Mouse (Mus musculus) limb, embryonic 11.5 days (tissue): ENCODE results near the gene Tpm3. TPM values are rescaled to one million over a fixed set of nuclear protein-coding genes. Genes with fewer than 3 reads are reported as not detected.
A peak's percentile ranks its signal among the peaks of the same experiment; 100 is the strongest.

Source experiments
- ATAC-seq: fragments of 200-750 bp; cut with Nextera tagmentation; 2 replicates; pipeline ENCODE4 v1.8.0; 2017; ENCODE audit warnings: low read depth; ENCODE audit not compliant: insufficient number of reproducible peaks, low FRiP score, low TSS enrichment
- DNase-seq: peaks from one replicate; pipeline ENCODE4 v3.0.0-alpha.2; 2015; ENCODE audit warnings: low spot score
- H3K27ac ChIP-seq: fragments of 300-500 bp; sonication (generic); replicated peaks from 2 replicates; pipeline ENCODE4 v1.5.1; 2014; ENCODE audit warnings: low read depth, mild to moderate bottlenecking, low read length
- H3K27me3 ChIP-seq: fragments of 300-500 bp; sonication (generic); 2 replicates; pipeline ENCODE4 v1.6.1; 2014; ENCODE audit warnings: mild to moderate bottlenecking, low read length, mixed read lengths; ENCODE audit not compliant: control insufficient read depth, insufficient read depth
- H3K36me3 ChIP-seq: fragments of 300-500 bp; sonication (generic); 2 replicates; pipeline ENCODE4 v1.6.1; 2014; ENCODE audit warnings: mild to moderate bottlenecking, low read length, moderate library complexity, mixed read lengths; ENCODE audit not compliant: control insufficient read depth, insufficient read depth
- H3K4me1 ChIP-seq: fragments of 300-500 bp; sonication (generic); 2 replicates; pipeline ENCODE4 v1.6.1; 2014; ENCODE audit warnings: low read length, mixed read lengths; ENCODE audit not compliant: control insufficient read depth, insufficient read depth
- H3K4me2 ChIP-seq: fragments of 300-500 bp; sonication (generic); 2 replicates; pipeline ENCODE4 v1.6.1; 2014; ENCODE audit warnings: low read depth, mild to moderate bottlenecking, moderate library complexity; ENCODE audit not compliant: severe bottlenecking
- H3K4me3 ChIP-seq: fragments of 300-500 bp; sonication (generic); 2 replicates; pipeline ENCODE4 v1.5.1; 2014; ENCODE audit warnings: low read depth, low read length
- H3K9ac ChIP-seq: fragments of 300-500 bp; sonication (generic); 2 replicates; pipeline ENCODE4 v1.6.1; 2014; ENCODE audit warnings: mild to moderate bottlenecking, low read length
- H3K9me3 ChIP-seq: fragments of 300-500 bp; sonication (generic); 2 replicates; pipeline ENCODE4 v1.6.1; 2016; ENCODE audit warnings: low read length; ENCODE audit not compliant: control insufficient read depth
- WGBS: fragments of 180-500 bp; shearing (Covaris S2); extraction: QIAGEN DNeasy Blood & Tissue Kit; methylation state at CpG from one replicate; pipeline ENCODE4 v1.1.7; 2014; 5-methylcytosine and 5-hydroxymethylcytosine counted together
- microRNA counts: library from miRNA; unstranded; fragments of <30 nt; microRNA quantifications from one replicate; lab custom pipeline; 2016
- microRNA-seq: library from miRNA; unstranded; fragments of <30 nt; microRNA quantifications from one replicate; pipeline ENCODE4, GENCODE M21; 2016
- polyA plus RNA-seq: library from polyadenylated mRNA; unstranded; fragments of >200 nt; fragmentation: Nextera tagmentation; extraction: Ambion mirVana; gene quantifications from 2 replicates; pipeline ENCODE4 v1.2.1, GENCODE M21; 2014

The Tpm3 gene
- polyA plus RNA-seq, 1 experiment from 2014 or later, result 605 TPM

- ATAC-seq, result no peak
- DNase-seq, result no peak
- Histone ChIP-seq H3K36me3 (no peaks in the 10 kb centered on the region), H3K4me1 (peaks cover 6% of the 10 kb centered on the region; the same call in 1 of the 2 replicates), H3K9me3 (no peaks in the 10 kb centered on the region), H3K4me2 (no peak overlapping the region), H3K27me3 (no peaks in the 10 kb centered on the region), H3K4me3 (no peak overlapping the region), H3K27ac (no peak overlapping the region), H3K9ac (no peak overlapping the region)
- WGBS, result 68% methylated on average over 5 of the region's 5 CpGs
Measured at GRCm38 (mm10) chr3:90134993-90135392, 62.5 kb downstream of the Tpm3 start.

- no peak for ATAC-seq
- WGBS, result 36% methylated on average over 13 of the region's 13 CpGs
Measured at GRCm38 (mm10) chr3:90136660-90137059, 64.2 kb downstream of the Tpm3 start.

GRCm38 (mm10) chr3:90137606-90138005 is 65.2 kb downstream of the Tpm3 start:
- peaks cover 6% of the 10 kb centered on the region; the same call in 1 of the 2 replicates for H3K4me1 ChIP-seq
- H3K27me3 ChIP-seq, result no peaks in the 10 kb centered on the region
- no peaks in the 10 kb centered on the region for H3K9me3 ChIP-seq
- no peak for ATAC-seq
- no peak overlapping the region for H3K4me3 ChIP-seq
- no peak overlapping the region for H3K27ac ChIP-seq
- no peak overlapping the region for H3K9ac ChIP-seq
- H3K36me3 ChIP-seq, result no peaks in the 10 kb centered on the region
- DNase-seq, result no peak
- 100% methylated on average over 1 of the region's 1 CpGs for WGBS
- H3K4me2 ChIP-seq, result no peak overlapping the region

More at GRCm38 (mm10) chr3:90136660-90137059, 64.2 kb downstream of the Tpm3 start:
- H3K9ac ChIP-seq, result no peak overlapping the region
- H3K4me1 ChIP-seq, result peaks cover 6% of the 10 kb centered on the region; the same call in 1 of the 2 replicates
- DNase-seq, result peak; percentile 29
- H3K27ac ChIP-seq, result no peak overlapping the region
- no peaks in the 10 kb centered on the region for H3K36me3 ChIP-seq
- H3K4me3 ChIP-seq, result no peak overlapping the region
- no peak overlapping the region for H3K4me2 ChIP-seq
- no peaks in the 10 kb centered on the region for H3K9me3 ChIP-seq
- H3K27me3 ChIP-seq, result no peaks in the 10 kb centered on the region

- Histone ChIP-seq H3K4me1 (no peaks in the 10 kb centered on the region), H3K9ac (no peak overlapping the region), H3K36me3 (no peaks in the 10 kb centered on the region), H3K4me2 (no peak overlapping the region), H3K27ac (no peak overlapping the region), H3K27me3 (no peaks in the 10 kb centered on the region), H3K4me3 (no peak overlapping the region), H3K9me3 (no peaks in the 10 kb centered on the region)
- 88% methylated on average over 3 of the region's 3 CpGs for WGBS
- DNase-seq (no peak), ATAC-seq (no peak)
Measured at GRCm38 (mm10) chr3:90139962-90140361, 67.5 kb downstream of the Tpm3 start.

GRCm38 (mm10) chr3:90145461-90145860 is 73.0 kb downstream of the Tpm3 start:
- H3K36me3 ChIP-seq, result no peaks in the 10 kb centered on the region
- H3K9ac ChIP-seq, result no peak overlapping the region
- DNase-seq (no peak), ATAC-seq (no peak)
- no peaks in the 10 kb centered on the region for H3K4me1 ChIP-seq
- H3K27me3 ChIP-seq, result no peaks in the 10 kb centered on the region
- no peak overlapping the region for H3K4me3 ChIP-seq
- WGBS, result 88% methylated on average over 3 of the region's 3 CpGs
- H3K4me2 ChIP-seq, result no peak overlapping the region
- H3K9me3 ChIP-seq, result no peaks in the 10 kb centered on the region
- no peak overlapping the region for H3K27ac ChIP-seq

- no peaks in the 10 kb centered on the region for H3K4me1 ChIP-seq
- H3K9me3 ChIP-seq, result no peaks in the 10 kb centered on the region
- H3K4me2 ChIP-seq, result no peak overlapping the region
- DNase-seq (no peak), ATAC-seq (no peak)
- no peak overlapping the region for H3K4me3 ChIP-seq
- no peak overlapping the region for H3K9ac ChIP-seq
- 93% methylated on average over 1 of the region's 1 CpGs for WGBS
- H3K36me3 ChIP-seq, result no peaks in the 10 kb centered on the region
- no peaks in the 10 kb centered on the region for H3K27me3 ChIP-seq
- H3K27ac ChIP-seq, result no peak overlapping the region
Measured at GRCm38 (mm10) chr3:90146651-90147050, 74.2 kb downstream of the Tpm3 start.

MicroRNA genes within 50 kb of the gene (microRNA counts, 519-probe panel; counts per million panel counts)
- microRNA mmu-miR-190b (lab: Ali Mortazavi, UCI), result 4,146 counts per million, percentile 61 among the panel's probes with 10 or more counts

Small RNA genes lying within 50 kb of the gene (microRNA-seq; reads per million reads assigned to microRNA genes)
- gene Mir190b, result 18.0 reads per million, percentile 28 among the genes with 10 or more reads in this experiment

Other genes starting within 250 kb of the Tpm3 start
- gene She, start 241.3 kb upstream of the Tpm3 start, polyA plus RNA-seq, result 3.1 and 3.4 TPM in 2 replicates
- 0.13 and 0.40 TPM in 2 replicates for gene Il6ra, start 159.5 kb upstream of the Tpm3 start, polyA plus RNA-seq
- gene Atp8b2, start 109.1 kb upstream of the Tpm3 start, polyA plus RNA-seq, result 12.8 and 14.9 TPM in 2 replicates
- gene Hax1, start 73.9 kb upstream of the Tpm3 start, polyA plus RNA-seq, result 241 and 262 TPM in 2 replicates
- 160 and 175 TPM in 2 replicates for gene 4933434E20Rik, start 21.0 kb upstream of the Tpm3 start, polyA plus RNA-seq
- 238 and 289 TPM in 2 replicates for gene Ubap2l, start 20.0 kb upstream of the Tpm3 start, polyA plus RNA-seq
- 0.49 and 0.72 TPM in 2 replicates for gene Nup210l, start 31.5 kb downstream of the Tpm3 start, polyA plus RNA-seq
- 1,463 and 1,516 TPM in 2 replicates for gene Rps27, start 141.0 kb downstream of the Tpm3 start, polyA plus RNA-seq
- 15.4 and 16.9 TPM in 2 replicates for gene Rab13, start 141.0 kb downstream of the Tpm3 start, polyA plus RNA-seq
- 79.5 and 80.1 TPM in 2 replicates for gene Jtb, start 158.9 kb downstream of the Tpm3 start, polyA plus RNA-seq
- gene Creb3l4, start 170.9 kb downstream of the Tpm3 start, polyA plus RNA-seq, result 11.0 and 11.3 TPM in 2 replicates
- 58.0 and 58.3 TPM in 2 replicates for gene Slc39a1, start 175.5 kb downstream of the Tpm3 start, polyA plus RNA-seq
- gene Crtc2, start 181.5 kb downstream of the Tpm3 start, polyA plus RNA-seq, result 16.7 TPM in 2 replicates
- gene Dennd4b, start 192.5 kb downstream of the Tpm3 start, polyA plus RNA-seq, result 3.9 and 5.5 TPM in 2 replicates
- 16.2 and 18.9 TPM in 2 replicates for gene Gatad2b, start 220.5 kb downstream of the Tpm3 start, polyA plus RNA-seq